Mouse (Mus musculus): ENCODE measurements at regions not wholly inside any gene's neighbourhood (a gene's known extent, or its start where the extent isn't known, plus 50 kb on each side); places are given as distances from the start of the nearest gene placed in this dataset.

DNA sequence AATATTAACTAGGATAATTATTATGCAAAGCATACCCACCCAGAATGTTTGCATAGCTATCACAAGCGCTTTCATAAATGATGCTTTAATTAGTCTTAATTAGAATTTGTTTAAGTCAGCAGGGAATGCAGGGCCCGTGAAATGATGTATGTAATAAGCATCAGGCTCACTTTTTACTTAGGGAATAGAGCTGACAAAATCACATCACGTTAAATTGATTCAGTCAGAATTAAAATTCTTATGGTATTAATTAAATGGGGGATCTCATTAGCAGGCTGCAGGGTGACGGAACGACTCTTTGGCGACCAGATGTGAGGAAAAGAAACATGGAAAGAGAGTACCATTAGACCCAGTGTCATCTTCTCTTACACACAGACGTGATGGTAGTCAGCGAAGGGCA lies 285.5 kb downstream of the Gpd2 start:
- H3K4me3 ChIP-seq, result no peak overlapping the region
- H3K9ac ChIP-seq, result no peak overlapping the region
- no peaks in the 10 kb centered on the region for H3K36me3 ChIP-seq
- H3K9me3 ChIP-seq, result no peaks in the 10 kb centered on the region
- no peaks in the 10 kb centered on the region for H3K4me1 ChIP-seq (replicated peaks)
- H3K27ac ChIP-seq, result no peak overlapping the region
- WGBS, result 41% methylated on average over 8 of the region's 8 CpGs
- ATAC-seq (ENCODE audit: low FRiP score), result peak; percentile 91
- no peak overlapping the region for H3K4me2 ChIP-seq
- no peaks in the 10 kb centered on the region for H3K27me3 ChIP-seq

DNA sequence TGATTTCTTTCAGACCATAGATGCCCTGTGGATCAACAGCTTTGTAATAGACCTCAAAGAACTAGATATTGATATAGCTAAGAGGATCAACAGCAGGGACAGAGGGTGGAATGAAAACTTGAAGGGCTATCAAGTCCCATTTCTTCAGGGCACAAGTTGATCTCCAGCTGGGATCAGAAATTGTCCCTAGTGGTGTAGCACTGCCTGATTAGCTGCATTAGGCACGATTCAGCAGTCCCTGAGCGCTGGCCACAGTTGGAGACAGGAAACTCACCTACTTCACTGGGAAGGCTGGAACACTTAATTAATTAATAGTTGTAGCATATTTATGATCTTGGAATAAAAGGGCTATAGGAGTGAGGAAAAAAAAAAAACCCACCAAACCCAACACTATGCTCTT lies 290.5 kb downstream of the Gpd2 start:
- H3K4me1 ChIP-seq (replicated peaks), result no peaks in the 10 kb centered on the region
- WGBS, result 57% methylated on average over 2 of the region's 2 CpGs

DNA sequence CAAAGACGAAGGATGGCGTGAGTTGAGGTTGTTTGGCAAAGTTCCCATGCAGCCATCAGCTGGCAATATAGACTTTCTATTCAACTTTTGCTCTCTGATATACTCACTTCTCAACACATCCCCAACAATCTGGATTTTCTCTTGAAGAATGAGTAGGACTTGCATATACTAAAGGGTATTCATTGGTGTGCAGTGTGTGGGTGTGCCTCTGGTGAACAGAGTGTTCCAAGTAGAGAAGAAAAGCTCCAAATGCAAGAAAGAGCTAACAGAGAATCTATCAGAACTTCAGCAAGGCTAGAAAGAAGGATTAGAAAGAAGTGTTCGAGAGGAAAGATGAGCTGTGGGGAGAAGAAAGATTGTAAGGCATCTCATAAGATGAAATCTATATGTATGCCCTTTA lies 302.4 kb downstream of the Gpd2 start:
- Histone ChIP-seq H3K9ac (no peak overlapping the region), H3K9me3 (no peaks in the 10 kb centered on the region), H3K4me3 (no peak overlapping the region), H3K4me1 (replicated peaks) (no peaks in the 10 kb centered on the region), H3K4me2 (no peak overlapping the region), H3K27ac (no peak overlapping the region), H3K36me3 (no peaks in the 10 kb centered on the region), H3K27me3 (no peaks in the 10 kb centered on the region)
- ATAC-seq (ENCODE audit: low FRiP score), result no peak
- WGBS, result 93% methylated on average over 3 of the region's 3 CpGs

More for the DNA sequence above, 290.5 kb downstream of the Gpd2 start:
- ATAC-seq (ENCODE audit: low FRiP score), result no peak
- H3K4me2 ChIP-seq, result no peak overlapping the region
- no peak overlapping the region for H3K27ac ChIP-seq
- no peak overlapping the region for H3K4me3 ChIP-seq
- H3K9me3 ChIP-seq, result no peaks in the 10 kb centered on the region
- no peaks in the 10 kb centered on the region for H3K36me3 ChIP-seq
- H3K27me3 ChIP-seq, result no peaks in the 10 kb centered on the region
- H3K9ac ChIP-seq, result no peak overlapping the region

DNA sequence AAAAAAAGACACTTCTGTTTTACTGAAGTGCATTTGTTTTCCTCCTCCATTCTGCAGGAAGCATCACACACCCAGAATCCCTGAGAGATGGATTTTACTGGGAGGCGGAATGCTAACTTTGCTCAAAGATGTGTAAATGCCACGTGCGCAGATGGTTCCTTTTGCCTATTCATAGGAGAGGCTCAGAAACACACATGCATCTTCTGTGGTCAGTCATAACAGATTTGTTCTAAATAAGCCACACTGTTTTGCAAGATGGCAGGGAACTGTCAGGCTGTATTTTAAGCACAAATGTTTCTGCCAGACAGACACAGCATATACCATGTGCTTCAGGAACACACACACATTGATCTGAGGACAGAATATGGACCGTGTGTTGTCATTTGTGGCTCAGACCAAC lies 327.8 kb downstream of the Gpd2 start:
- H3K4me2 ChIP-seq, result no peak overlapping the region
- no peaks in the 10 kb centered on the region for H3K36me3 ChIP-seq
- H3K4me1 ChIP-seq (replicated peaks), result no peaks in the 10 kb centered on the region
- no peak overlapping the region for H3K9ac ChIP-seq
- H3K27me3 ChIP-seq, result no peaks in the 10 kb centered on the region
- no peak overlapping the region for H3K4me3 ChIP-seq
- whole genome bisulfite sequencing, result 89% methylated on average over 4 of the region's 4 CpGs
- no peaks in the 10 kb centered on the region for H3K9me3 ChIP-seq
- ATAC-seq (ENCODE audit: low FRiP score), result no peak
- H3K27ac ChIP-seq, result no peak overlapping the region

DNA sequence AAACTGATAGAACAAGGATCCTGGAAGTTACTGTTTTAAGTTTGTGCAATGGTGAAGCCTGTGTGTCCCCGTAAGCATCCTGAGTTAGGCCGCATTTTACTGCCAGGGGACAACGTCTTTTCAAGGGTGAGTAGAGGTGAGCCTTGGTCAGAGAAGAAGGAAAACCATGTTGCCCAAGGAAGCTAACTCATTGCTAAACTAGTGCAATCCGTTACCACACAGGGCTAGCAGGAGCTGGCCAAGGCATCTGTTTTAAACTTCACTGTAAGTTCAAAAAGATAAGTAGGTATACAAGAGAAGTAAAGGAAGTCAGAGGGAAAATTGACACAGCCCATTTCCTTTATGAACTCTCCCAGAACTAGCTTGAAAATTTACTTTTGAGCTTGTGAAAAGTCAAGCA lies 328.7 kb downstream of the Gpd2 start:
- Histone ChIP-seq H3K27ac (no peak overlapping the region), H3K4me3 (no peak overlapping the region), H3K9me3 (no peaks in the 10 kb centered on the region), H3K9ac (no peak overlapping the region), H3K4me1 (replicated peaks) (no peaks in the 10 kb centered on the region), H3K36me3 (no peaks in the 10 kb centered on the region), H3K27me3 (no peaks in the 10 kb centered on the region), H3K4me2 (no peak overlapping the region)
- no peak for ATAC-seq (ENCODE audit: low FRiP score)
- WGBS, result 92% methylated on average over 4 of the region's 4 CpGs

DNA sequence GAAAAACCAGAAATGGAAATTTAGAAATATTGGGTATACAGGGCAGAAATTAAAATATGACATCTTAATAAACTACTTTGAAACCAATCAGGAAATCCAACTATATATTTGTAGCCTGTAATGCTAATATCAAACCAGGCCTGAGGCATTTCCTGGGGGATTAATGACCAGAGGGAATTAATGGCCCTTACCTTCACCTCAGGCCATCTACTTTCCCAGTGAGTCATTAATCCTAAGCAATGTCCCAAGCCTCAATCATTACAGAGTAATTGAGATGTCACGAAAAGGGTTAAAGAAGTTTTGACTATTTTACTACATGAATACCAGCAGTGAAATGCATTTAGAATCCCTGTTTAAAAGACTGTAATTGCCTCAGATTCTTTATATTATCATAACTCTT lies 329.7 kb downstream of the Gpd2 start:
- Histone ChIP-seq H3K9ac (no peak overlapping the region), H3K27me3 (no peaks in the 10 kb centered on the region), H3K4me2 (no peak overlapping the region), H3K36me3 (no peaks in the 10 kb centered on the region), H3K27ac (no peak overlapping the region), H3K9me3 (no peaks in the 10 kb centered on the region), H3K4me1 (replicated peaks) (no peaks in the 10 kb centered on the region), H3K4me3 (no peak overlapping the region)
- ATAC-seq (ENCODE audit: low FRiP score), result no peak
- whole genome bisulfite sequencing, result 90% methylated on average over 1 of the region's 1 CpGs

DNA sequence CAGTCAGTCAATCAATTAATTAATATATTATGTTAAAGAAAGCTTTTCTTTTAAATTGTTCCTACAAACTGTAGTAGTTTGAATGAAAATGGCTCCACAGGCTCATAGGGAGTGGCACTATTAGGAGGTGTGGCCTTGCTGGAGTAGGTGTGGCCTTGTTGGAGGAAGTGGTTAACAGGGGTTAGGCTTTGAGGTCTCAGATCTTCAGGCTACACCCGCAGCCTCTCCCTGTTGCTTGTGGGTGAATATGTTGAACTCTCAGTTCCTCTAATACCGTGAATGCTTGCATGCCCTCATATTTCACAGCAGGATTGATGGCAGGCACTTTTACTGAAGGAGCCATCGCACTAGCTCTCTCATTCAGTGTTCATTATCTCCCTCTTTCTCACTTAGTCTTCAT lies 349.6 kb downstream of the Gpd2 start:
- Histone ChIP-seq H3K9me3 (no peaks in the 10 kb centered on the region), H3K4me2 (no peak overlapping the region), H3K4me1 (replicated peaks) (no peaks in the 10 kb centered on the region), H3K27ac (no peak overlapping the region), H3K4me3 (no peak overlapping the region), H3K27me3 (no peaks in the 10 kb centered on the region), H3K36me3 (no peaks in the 10 kb centered on the region), H3K9ac (no peak overlapping the region)
- WGBS, result 91% methylated on average over 3 of the region's 3 CpGs
- no peak for ATAC-seq (ENCODE audit: low FRiP score)

DNA sequence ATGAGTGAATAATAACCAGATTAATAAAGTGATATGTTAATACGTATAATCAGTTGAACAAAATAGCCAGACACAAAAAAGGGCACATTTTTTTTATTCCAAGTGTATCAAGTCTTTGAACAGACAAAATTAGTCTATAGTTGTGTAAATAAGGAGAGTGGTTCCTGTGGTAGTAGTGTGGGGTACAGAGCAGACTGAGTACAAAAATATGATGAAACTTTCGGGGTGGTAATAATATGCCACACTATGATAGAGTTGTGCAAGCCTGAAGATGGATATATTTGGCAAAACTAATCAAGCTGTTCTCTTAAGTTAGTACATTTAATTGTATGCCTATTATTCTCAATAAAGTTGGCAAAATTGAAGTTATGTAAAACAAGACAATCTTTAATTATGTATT lies 356.1 kb downstream of the Gpd2 start:
- Histone ChIP-seq H3K36me3 (no peaks in the 10 kb centered on the region), H3K4me1 (replicated peaks) (peaks cover 5% of the 10 kb centered on the region), H3K9ac (no peak overlapping the region), H3K4me2 (no peak overlapping the region), H3K27me3 (peaks cover 6% of the 10 kb centered on the region; the same call in 1 of the 2 replicates), H3K4me3 (no peak overlapping the region), H3K9me3 (no peaks in the 10 kb centered on the region), H3K27ac (no peak overlapping the region)
- WGBS, result 91% methylated on average over 2 of the region's 2 CpGs
- no peak for ATAC-seq (ENCODE audit: low FRiP score)

DNA sequence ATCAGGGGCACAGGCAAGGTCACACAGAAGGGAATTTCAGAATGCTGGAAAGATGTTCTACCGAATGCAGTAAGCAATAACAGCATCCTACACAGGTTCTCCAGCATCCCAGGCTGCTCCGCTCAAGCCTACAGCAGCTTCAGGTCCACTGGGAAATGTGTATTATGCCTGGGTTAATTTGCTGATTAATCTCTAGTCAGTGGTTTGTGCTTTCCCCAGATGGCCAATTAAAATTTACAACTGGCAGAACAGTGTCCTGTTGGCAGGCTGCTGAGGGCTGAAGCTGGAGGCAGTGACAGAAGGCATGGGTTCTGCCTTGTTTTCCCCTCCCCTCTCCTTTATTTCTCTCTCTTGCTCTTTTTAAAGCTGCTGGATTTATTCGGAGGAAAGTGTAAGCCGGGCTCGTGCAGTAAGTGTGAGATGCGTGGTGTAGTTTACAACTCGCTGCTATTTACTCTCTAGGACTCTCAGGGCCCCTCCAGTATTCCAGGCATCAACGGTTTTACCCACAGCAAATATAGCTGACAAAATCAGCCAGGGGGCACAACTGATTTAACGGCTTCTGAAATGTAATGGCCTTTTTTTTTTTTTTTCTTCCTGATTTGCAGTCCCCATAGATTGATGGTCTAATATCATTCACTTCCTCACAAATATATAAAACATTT lies 360.4 kb downstream of the Gpd2 start:
- H3K4me3 ChIP-seq, result no peak overlapping the region
- H3K9ac ChIP-seq, result peak overlapping the region; percentile 46; the same call in 1 of the 2 replicates
- no peaks in the 10 kb centered on the region for H3K36me3 ChIP-seq
- 30% methylated on average over 9 of the region's 9 CpGs for WGBS
- H3K9me3 ChIP-seq, result no peaks in the 10 kb centered on the region
- H3K27ac ChIP-seq, result peak overlapping the region; percentile 36
- H3K27me3 ChIP-seq, result peaks cover 6% of the 10 kb centered on the region; the same call in 1 of the 2 replicates
- peak; percentile 92 for ATAC-seq (ENCODE audit: low FRiP score)
- peak overlapping the region; percentile 46 for H3K4me2 ChIP-seq
- peaks cover 5% of the 10 kb centered on the region for H3K4me1 ChIP-seq (replicated peaks)

DNA sequence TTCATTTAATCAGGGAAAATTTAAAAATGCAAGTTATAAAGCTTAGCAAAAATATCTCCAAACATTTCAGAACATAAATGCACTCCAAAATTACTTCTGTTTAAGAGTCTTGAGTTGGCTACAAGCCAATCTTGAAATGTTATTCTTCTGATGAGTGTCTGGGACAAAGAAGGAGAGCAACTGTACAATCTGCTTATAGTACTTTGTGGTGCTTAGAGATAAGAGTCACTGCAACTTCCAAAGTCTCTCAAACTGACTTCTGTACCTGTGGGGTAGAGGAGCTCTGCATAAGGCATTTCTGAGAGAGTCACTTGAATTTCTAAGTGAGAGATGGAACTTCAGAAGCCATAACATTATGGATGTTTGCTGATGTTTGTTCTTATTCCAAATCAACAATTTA lies 374.2 kb downstream of the Gpd2 start:
- Histone ChIP-seq H3K4me3 (no peak overlapping the region), H3K4me2 (no peak overlapping the region), H3K27me3 (no peaks in the 10 kb centered on the region), H3K36me3 (no peaks in the 10 kb centered on the region), H3K4me1 (replicated peaks) (peaks cover 17% of the 10 kb centered on the region), H3K27ac (no peak overlapping the region), H3K9me3 (no peaks in the 10 kb centered on the region), H3K9ac (no peak overlapping the region)
- no peak for ATAC-seq (ENCODE audit: low FRiP score)

DNA sequence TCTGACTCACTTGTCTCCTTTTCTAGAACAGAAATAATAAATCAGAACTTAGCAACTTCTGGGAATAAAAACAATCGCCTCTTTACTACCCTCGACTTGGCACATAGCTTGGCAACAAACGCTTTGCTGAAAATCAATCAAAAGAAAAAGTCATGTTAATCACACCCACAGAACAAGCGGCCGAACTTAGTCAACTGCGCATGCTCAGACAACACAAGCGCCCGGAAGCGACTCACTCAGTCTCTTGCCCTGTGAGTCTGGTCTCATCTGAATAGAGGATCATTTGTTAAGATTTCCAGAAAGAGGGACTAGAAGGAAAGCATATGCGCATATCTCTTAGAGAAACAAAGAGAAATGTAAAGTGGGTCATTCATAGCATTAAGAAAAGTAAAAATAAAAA lies 375.8 kb downstream of the Gpd2 start:
- Histone ChIP-seq H3K27me3 (no peaks in the 10 kb centered on the region), H3K4me1 (replicated peaks) (peaks cover 24% of the 10 kb centered on the region), H3K9me3 (no peaks in the 10 kb centered on the region), H3K4me3 (no peak overlapping the region), H3K4me2 (peak overlapping the region; percentile 51), H3K36me3 (no peaks in the 10 kb centered on the region), H3K27ac (no peak overlapping the region), H3K9ac (no peak overlapping the region)
- WGBS, result 21% methylated on average over 10 of the region's 10 CpGs
- ATAC-seq (ENCODE audit: low FRiP score), result peak; percentile 63; the same call in 1 of the 2 replicates

DNA sequence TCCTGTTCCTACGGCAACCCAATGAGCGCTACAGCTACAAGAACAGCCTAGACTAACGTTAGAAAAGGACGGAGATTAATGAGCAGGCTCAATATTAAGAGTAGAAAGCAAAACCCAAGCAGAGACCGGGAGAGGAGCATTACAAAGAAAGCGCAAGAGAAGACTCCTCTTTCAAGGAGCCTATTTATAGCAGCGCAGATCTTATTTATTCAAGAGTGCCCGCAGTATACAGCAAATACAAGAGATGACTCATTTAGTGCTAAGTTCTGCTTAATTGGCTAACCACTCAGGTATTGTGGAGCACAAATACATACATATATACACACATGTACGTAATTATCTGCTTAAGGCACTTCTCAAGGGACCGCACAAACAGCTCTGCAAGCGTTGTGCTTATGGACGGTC lies 377.2 kb downstream of the Gpd2 start:
- Histone ChIP-seq H3K36me3 (no peaks in the 10 kb centered on the region), H3K4me3 (peak overlapping the region; percentile 31), H3K4me1 (replicated peaks) (peaks cover 24% of the 10 kb centered on the region), H3K9ac (peak overlapping the region; percentile 31; the same call in 1 of the 2 replicates), H3K9me3 (no peaks in the 10 kb centered on the region), H3K27me3 (0 out of 2 replicates have a peak, but pooled peaks cover 2% of the 10 kb centered on the region), H3K4me2 (peak overlapping the region; percentile 51), H3K27ac (peak overlapping the region; percentile 69; the same call in 1 of the 2 replicates)
- 28% methylated on average over 12 of the region's 12 CpGs for WGBS
- peak; percentile 61 for ATAC-seq (ENCODE audit: low FRiP score)

DNA sequence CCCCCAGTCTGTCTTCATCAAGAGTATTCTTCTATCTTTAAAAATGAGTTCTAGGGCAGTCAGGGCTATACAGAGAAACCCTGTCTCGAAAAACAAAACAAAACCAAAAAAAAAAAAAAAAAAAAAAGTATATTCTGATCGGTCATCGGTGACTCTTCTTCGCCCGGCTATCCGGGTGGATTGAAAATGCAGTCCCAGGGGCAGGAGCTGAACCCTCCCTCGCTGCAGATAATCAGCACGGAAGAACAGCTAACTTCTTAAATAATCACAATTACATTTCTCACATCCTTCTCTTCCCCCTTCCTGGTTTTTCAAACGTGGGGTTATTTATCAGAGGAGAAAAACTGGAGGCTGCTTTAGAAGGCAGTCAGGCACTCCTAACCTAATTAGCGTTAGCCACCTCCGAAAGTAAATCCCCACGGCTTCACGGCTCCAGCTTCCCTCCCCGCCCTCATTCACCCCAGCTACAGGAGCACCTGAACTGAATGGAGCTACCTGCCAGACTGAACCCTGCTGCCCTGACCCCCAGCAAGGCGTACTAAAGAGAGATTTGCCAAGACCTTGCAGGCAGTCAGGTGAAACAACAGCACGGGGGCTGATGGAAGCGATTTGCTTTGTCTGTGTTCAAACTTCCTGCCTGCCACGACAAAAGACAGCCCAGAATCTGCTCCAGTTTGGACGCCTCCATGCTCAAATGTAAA lies 379.2 kb downstream of the Gpd2 start:
- Histone ChIP-seq H3K4me1 (replicated peaks) (peaks cover 24% of the 10 kb centered on the region), H3K9ac (peak overlapping the region; percentile 66), H3K4me2 (peak overlapping the region; percentile 61), H3K27ac (peak overlapping the region; percentile 48; the same call in 1 of the 2 replicates), H3K9me3 (no peaks in the 10 kb centered on the region), H3K27me3 (0 out of 2 replicates have a peak, but pooled peaks cover 2% of the 10 kb centered on the region), H3K4me3 (peak overlapping the region; percentile 38), H3K36me3 (no peaks in the 10 kb centered on the region)
- 1% methylated on average over 19 of the region's 19 CpGs for WGBS
- ATAC-seq (ENCODE audit: low FRiP score), result peak; percentile 25; the same call in 1 of the 2 replicates
